Mouse (Mus musculus) heart, postnatal 0 days (tissue): ENCODE measurements around the gene Srbd1. TPM values are rescaled to one million over a fixed set of nuclear protein-coding genes. Genes with fewer than 3 reads are reported as not detected.

Experiments used
- ATAC-seq: fragments of 200-750 bp; cut with Nextera tagmentation; 2 replicates; pipeline ENCODE4 v1.8.0; 2017; ENCODE audit warnings: low read depth, moderate number of reproducible peaks, moderate library complexity; ENCODE audit not compliant: insufficient read depth
- DNase-seq: peaks from one replicate; pipeline ENCODE4 v3.0.0-alpha.2; 2016; ENCODE audit warnings: low spot score
- H3K27ac ChIP-seq: fragments of 300-500 bp; sonication (generic); 2 replicates; pipeline ENCODE4 v1.5.1; 2014; ENCODE audit warnings: low read depth, mild to moderate bottlenecking
- H3K27me3 ChIP-seq: fragments of 300-500 bp; sonication (generic); 2 replicates; pipeline ENCODE4 v1.6.1; 2014; ENCODE audit warnings: low read length, mixed read lengths; ENCODE audit not compliant: control insufficient read depth, insufficient read depth
- H3K36me3 ChIP-seq: fragments of 300-500 bp; sonication (generic); replicated peaks from 2 replicates; pipeline ENCODE4 v1.6.1; 2014; ENCODE audit warnings: low read length, mixed read lengths; ENCODE audit not compliant: control insufficient read depth, insufficient read depth
- H3K4me1 ChIP-seq: fragments of 300-500 bp; sonication (generic); 2 replicates; pipeline ENCODE4 v1.6.1; 2014; ENCODE audit warnings: antibody characterized with exemption; ENCODE audit not compliant: control insufficient read depth, insufficient read depth
- H3K4me2 ChIP-seq: fragments of 300-500 bp; sonication (generic); 2 replicates; pipeline ENCODE4 v1.6.1; 2014; ENCODE audit warnings: low read depth, mild to moderate bottlenecking, low read length, moderate library complexity
- H3K4me3 ChIP-seq: fragments of 300-500 bp; sonication (generic); 2 replicates; pipeline ENCODE4 v1.5.1; 2014; ENCODE audit warnings: low read depth, low read length
- H3K9ac ChIP-seq: fragments of 300-500 bp; sonication (generic); replicated peaks from 2 replicates; pipeline ENCODE4 v1.6.1; 2014; ENCODE audit warnings: low read depth, low read length, mixed read lengths
- H3K9me3 ChIP-seq: fragments of 300-500 bp; sonication (generic); replicated peaks from 2 replicates; pipeline ENCODE4 v1.6.1; 2016; ENCODE audit warnings: low read length; ENCODE audit not compliant: control insufficient read depth
- CTCF ChIP-seq: IDR thresholded peaks from 2 replicates; pipeline ENCODE4 v1.5.1; 2016; ENCODE audit warnings: antibody characterized with exemption, control low read depth, low read depth
- EP300 ChIP-seq: IDR thresholded peaks from 2 replicates; pipeline ENCODE4 v1.6.1; 2016; ENCODE audit warnings: antibody characterized with exemption, low read depth
- WGBS: fragments of 180-500 bp; shearing (Covaris S2); extraction: QIAGEN DNeasy Blood & Tissue Kit; methylation state at CpG from one replicate; pipeline ENCODE4 v1.1.7; 2014; 5-methylcytosine and 5-hydroxymethylcytosine counted together
- polyA plus RNA-seq: library from polyadenylated mRNA; unstranded; fragments of >200 nt; fragmentation: Nextera tagmentation; extraction: Ambion mirVana; gene quantifications from 2 replicates; pipeline ENCODE4 v1.2.1, GENCODE M21; 2015
- total RNA-seq: library from RNA; depleted of rRNA; stranded (reverse); fragments of >200 nt; gene quantifications from 2 replicates; pipeline ENCODE4 v1.2.3, GENCODE M21; 2014; ENCODE audit warnings: low replicate concordance

The Srbd1 gene
- total and polyA plus RNA-seq, 2 experiments from 2014 or later, result 3.7 to 5.4 TPM

- TF ChIP-seq CTCF (no peak), EP300 (no peak)
- no peaks in the 10 kb centered on the region for H3K9me3 ChIP-seq
- H3K27ac ChIP-seq, result no peak overlapping the region
- no peak overlapping the region for H3K4me2 ChIP-seq
- 22% methylated on average over 2 of the region's 2 CpGs for WGBS
- peaks cover 33% of the 10 kb centered on the region for H3K4me1 ChIP-seq
- no peaks in the 10 kb centered on the region for H3K27me3 ChIP-seq
- H3K36me3 ChIP-seq, result no peaks in the 10 kb centered on the region
- H3K9ac ChIP-seq, result no peak overlapping the region
- no peak for ATAC-seq
- DNase-seq, result no peak
- no peak overlapping the region for H3K4me3 ChIP-seq
These were observed 38.8 kb upstream of the Srbd1 start for GRCm38 (mm10) chr17:86183788-86184187.

GRCm38 (mm10) chr17:86176722-86177121 is 31.7 kb upstream of the Srbd1 start:
- no peak overlapping the region for H3K27ac ChIP-seq
- ATAC-seq, result no peak
- no peaks in the 10 kb centered on the region for H3K27me3 ChIP-seq
- no peaks in the 10 kb centered on the region for H3K4me1 ChIP-seq
- no peak overlapping the region for H3K9ac ChIP-seq
- 76% methylated on average over 7 of the region's 7 CpGs for WGBS
- H3K9me3 ChIP-seq, result no peaks in the 10 kb centered on the region
- H3K4me3 ChIP-seq, result no peak overlapping the region
- no peak for DNase-seq
- peaks cover 9% of the 10 kb centered on the region for H3K36me3 ChIP-seq
- TF ChIP-seq EP300 (no peak), CTCF (no peak)
- no peak overlapping the region for H3K4me2 ChIP-seq

GRCm38 (mm10) chr17:86175516-86175915 is 30.5 kb upstream of the Srbd1 start:
- 67% methylated on average over 9 of the region's 9 CpGs for WGBS

GRCm38 (mm10) chr17:86170164-86170958 is 25.4 kb upstream of the Srbd1 start:
- no peak overlapping the region for H3K27ac ChIP-seq
- TF ChIP-seq CTCF (no peak), EP300 (no peak)
- H3K9me3 ChIP-seq, result no peaks in the 10 kb centered on the region
- H3K36me3 ChIP-seq, result peaks cover 9% of the 10 kb centered on the region; the same call in 1 of the 2 replicates
- peak overlapping the region; percentile 68 for H3K4me3 ChIP-seq
- 0 out of 2 replicates have a peak overlapping the region, but pooled peaks have one; percentile 30 for H3K9ac ChIP-seq
- 48% methylated on average over 9 of the region's 9 CpGs for WGBS
- DNase-seq (no peak), ATAC-seq (no peak)
- peaks cover 31% of the 10 kb centered on the region for H3K4me1 ChIP-seq
- H3K4me2 ChIP-seq, result peak overlapping the region; percentile 97
- H3K27me3 ChIP-seq, result no peaks in the 10 kb centered on the region

More at GRCm38 (mm10) chr17:86175516-86175915, 30.5 kb upstream of the Srbd1 start:
- H3K36me3 ChIP-seq, result peaks cover 9% of the 10 kb centered on the region
- no peak overlapping the region for H3K4me3 ChIP-seq
- H3K9me3 ChIP-seq, result no peaks in the 10 kb centered on the region
- TF ChIP-seq CTCF, result no peak
- no peak for TF ChIP-seq EP300
- no peak for ATAC-seq
- peaks cover 7% of the 10 kb centered on the region for H3K4me1 ChIP-seq
- H3K4me2 ChIP-seq, result no peak overlapping the region
- no peaks in the 10 kb centered on the region for H3K27me3 ChIP-seq
- H3K27ac ChIP-seq, result no peak overlapping the region
- H3K9ac ChIP-seq, result no peak overlapping the region
- no peak for DNase-seq

GRCm38 (mm10) chr17:86169092-86169491 is 24.1 kb upstream of the Srbd1 start:
- TF ChIP-seq EP300 (no peak), CTCF (no peak)

More at GRCm38 (mm10) chr17:86169092-86169491, 24.1 kb upstream of the Srbd1 start:
- Histone ChIP-seq H3K4me1 (peaks cover 31% of the 10 kb centered on the region), H3K9me3 (no peaks in the 10 kb centered on the region), H3K4me3 (peak overlapping the region; percentile 68), H3K9ac (peak overlapping the region; percentile 75), H3K27me3 (no peaks in the 10 kb centered on the region), H3K36me3 (peaks cover 9% of the 10 kb centered on the region; the same call in 1 of the 2 replicates), H3K4me2 (peak overlapping the region; percentile 97), H3K27ac (no peak overlapping the region)
- no peak for ATAC-seq
- DNase-seq, result no peak
- 5% methylated on average over 6 of the region's 6 CpGs for WGBS
